Mouse (Mus musculus): ENCODE results near the gene Pkp4. TPM values are rescaled to one million over a fixed set of nuclear protein-coding genes. Genes with fewer than 3 reads are reported as not detected.

Gene Pkp4
- polyA plus RNA-seq, 1 experiment, result 58.0 TPM

DNA sequence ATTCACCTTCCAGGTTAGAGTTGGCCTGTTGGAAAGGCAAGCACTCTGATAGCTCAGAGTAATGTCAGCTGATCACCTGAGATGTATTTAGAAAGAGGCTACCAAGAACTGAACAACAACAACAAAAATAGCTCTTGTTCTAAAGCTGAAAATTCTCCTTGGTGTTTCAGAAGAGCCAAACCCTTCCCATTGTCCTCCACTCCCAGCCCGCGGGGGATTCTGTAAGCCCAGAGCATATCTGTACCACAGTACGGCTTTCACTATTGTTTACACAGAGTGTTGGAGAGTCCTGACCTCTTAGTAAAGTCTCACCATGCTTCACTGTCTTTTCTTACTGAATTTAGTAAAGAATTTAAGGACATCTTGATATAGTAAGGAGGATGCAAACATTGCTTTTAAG is 66.4 kb downstream of the Pkp4 start:
- TF ChIP-seq CTCF (IDR thresholded peaks at IDR 0.05; ENCODE audit: borderline replicate concordance, extremely low read depth, insufficient read depth, insufficient read length), result no peak
- no peak for TF ChIP-seq POLR2A (IDR thresholded peaks at IDR 0.05; ENCODE audit: borderline replicate concordance, extremely low read depth, insufficient read depth, insufficient read length, poor library complexity, severe bottlenecking)
- DNase-seq (ENCODE audit: low read depth), result no peak

DNA sequence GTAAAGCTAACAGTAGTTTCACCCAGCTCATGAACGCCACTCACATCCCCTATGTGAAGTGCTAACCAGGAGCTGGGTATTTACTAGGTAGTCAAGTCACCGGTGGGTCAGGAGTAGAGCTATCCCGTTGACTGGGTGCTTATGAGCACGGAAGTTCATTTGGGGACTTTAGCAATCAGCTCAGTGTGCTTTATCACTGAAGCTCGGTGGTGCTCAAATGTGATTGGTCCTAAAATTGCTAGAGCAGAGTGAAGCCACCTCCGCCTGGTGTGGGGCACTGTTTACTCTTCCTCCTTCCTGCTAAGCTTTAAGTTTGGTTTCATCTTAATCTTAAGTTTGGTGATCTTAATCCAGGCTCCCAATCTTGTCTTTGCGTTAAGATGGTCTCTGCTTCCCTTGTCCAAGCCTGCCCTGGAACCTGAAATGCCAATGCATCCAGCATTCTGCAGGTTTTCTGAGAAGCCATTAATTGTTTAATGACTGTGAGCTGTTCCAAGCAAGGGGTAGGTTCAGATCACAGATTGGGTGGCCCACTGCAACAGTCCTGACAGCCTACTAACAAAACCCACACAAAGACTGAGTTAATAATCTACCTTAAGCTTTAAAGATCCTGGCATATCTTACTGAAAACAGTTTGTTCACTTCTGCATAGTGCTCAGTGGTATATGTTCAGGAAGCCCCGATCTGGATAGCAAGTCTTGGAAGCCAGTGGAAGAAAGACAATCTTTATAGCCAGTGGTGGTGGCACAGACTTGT is 67.0 kb downstream of the Pkp4 start:
- no peak for DNase-seq (ENCODE audit: low read depth)
- TF ChIP-seq POLR2A (IDR thresholded peaks at IDR 0.05; ENCODE audit: borderline replicate concordance, extremely low read depth, insufficient read depth, insufficient read length, poor library complexity, severe bottlenecking), result no peak
- TF ChIP-seq CTCF (IDR thresholded peaks at IDR 0.05; ENCODE audit: borderline replicate concordance, extremely low read depth, insufficient read depth, insufficient read length), result no peak

DNA sequence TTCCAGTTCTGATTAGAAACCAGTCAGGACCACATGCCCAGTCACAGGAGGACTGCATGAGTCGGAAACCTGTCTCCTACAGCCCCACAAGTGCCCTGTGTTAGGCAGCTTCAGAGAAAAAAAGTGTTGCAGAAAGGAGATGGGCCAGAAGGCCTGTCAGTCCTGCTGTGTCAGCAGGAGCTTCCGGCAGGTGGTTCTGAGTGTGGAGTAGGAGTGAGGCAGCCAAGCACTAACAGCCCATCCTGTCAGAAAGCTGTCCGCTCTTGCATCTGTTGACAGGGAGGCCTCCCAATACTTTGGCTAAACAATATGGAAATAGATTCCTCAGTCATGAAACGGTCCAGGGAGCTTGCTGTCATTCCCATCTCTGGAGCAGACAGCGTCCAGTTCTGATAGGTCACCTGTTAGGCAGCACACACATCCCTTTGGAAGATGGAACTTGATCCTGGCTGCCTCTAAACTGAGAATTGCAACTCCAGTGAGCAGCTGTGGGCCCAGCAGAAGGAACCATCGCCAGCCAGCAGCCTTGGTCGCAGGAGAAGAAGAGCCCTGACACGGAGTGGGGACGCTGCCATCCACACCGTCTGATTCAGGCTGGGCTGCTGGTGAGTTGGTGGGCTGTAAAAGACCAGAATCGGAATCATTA is 68.7 kb downstream of the Pkp4 start:
- TF ChIP-seq CTCF (IDR thresholded peaks at IDR 0.05; ENCODE audit: borderline replicate concordance, extremely low read depth, insufficient read depth, insufficient read length) (no peak), POLR2A (IDR thresholded peaks at IDR 0.05; ENCODE audit: borderline replicate concordance, extremely low read depth, insufficient read depth, insufficient read length, poor library complexity, severe bottlenecking) (no peak)
- DNase-seq (ENCODE audit: low read depth), result no peak

DNA sequence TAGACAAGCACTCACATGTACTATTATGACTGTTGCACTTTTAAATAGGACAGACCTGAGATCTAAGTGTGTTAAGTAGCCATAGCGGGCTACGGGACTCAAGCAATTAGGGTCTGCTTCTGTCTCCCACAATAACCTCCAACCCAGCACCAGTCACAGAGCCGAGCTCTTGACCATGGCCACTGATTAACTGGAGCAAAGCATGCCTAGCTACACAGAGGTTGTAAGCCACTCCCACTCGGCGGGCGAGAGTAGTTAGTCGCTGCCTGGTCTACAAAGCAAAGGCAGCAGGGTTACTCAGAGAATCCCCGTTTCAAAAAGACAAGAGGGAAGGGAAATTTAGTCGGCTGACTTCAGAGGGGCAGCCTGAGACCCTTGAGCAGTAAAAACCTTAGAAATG is 70.0 kb downstream of the Pkp4 start:
- no peak for TF ChIP-seq CTCF (IDR thresholded peaks at IDR 0.05; ENCODE audit: borderline replicate concordance, extremely low read depth, insufficient read depth, insufficient read length)
- DNase-seq (ENCODE audit: low read depth), result peak; percentile 66

DNA sequence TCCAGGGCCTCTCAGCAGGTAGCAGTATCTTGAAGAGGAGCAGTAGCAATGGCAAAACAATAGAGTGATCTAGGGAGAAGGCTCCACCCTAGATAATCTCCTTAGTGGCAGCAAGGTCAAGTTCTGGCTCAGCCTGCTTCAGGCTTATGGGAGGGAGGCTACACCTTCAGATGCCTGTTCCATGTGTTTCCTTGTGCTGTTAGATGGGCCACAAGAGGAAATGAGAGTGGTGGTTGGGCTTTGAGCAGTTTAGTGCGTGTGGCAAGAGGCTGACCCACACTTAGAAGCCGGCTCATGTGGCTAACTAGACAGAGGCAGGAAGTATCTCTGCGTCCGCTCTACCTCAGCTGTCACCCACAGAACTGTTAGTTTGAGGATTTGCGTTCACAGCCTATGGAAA is 70.9 kb downstream of the Pkp4 start:
- TF ChIP-seq POLR2A (IDR thresholded peaks at IDR 0.05; ENCODE audit: borderline replicate concordance, extremely low read depth, insufficient read depth, insufficient read length, poor library complexity, severe bottlenecking) (no peak), CTCF (IDR thresholded peaks at IDR 0.05; ENCODE audit: borderline replicate concordance, extremely low read depth, insufficient read depth, insufficient read length) (no peak)
- no peak for DNase-seq (ENCODE audit: low read depth)

DNA sequence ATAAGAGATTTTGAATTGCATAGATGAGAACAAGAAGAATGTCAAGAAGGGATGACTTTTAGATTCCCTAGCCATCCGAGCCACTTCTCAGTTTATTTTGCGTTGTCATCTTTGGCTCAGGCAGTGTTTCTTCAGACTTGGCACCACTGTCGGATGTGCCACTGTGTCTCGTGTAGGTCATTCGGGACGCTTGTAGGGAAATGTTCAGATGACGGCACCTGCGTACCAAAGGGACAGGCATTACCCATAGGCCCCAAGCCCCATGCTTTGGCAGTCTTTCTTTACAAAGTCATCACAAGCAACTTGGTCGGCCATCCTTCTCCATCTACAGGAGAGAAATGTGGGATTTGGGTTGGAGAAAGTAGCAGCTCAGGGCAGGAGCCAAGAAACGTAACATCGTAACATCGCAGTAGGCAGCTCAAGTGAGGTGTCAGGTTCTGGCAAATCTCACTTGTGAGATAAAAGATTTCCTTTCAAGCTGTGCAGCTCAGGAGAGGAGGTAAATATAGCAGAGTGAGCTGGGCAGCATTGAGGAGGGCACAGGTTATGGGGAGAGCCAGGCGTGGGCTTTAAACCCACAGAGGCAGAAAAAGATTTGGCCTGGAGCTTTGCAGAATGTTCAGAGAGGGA is 72.8 kb downstream of the Pkp4 start:
- DNase-seq (ENCODE audit: low read depth), result no peak
- TF ChIP-seq CTCF (IDR thresholded peaks at IDR 0.05; ENCODE audit: borderline replicate concordance, extremely low read depth, insufficient read depth, insufficient read length), result no peak

DNA sequence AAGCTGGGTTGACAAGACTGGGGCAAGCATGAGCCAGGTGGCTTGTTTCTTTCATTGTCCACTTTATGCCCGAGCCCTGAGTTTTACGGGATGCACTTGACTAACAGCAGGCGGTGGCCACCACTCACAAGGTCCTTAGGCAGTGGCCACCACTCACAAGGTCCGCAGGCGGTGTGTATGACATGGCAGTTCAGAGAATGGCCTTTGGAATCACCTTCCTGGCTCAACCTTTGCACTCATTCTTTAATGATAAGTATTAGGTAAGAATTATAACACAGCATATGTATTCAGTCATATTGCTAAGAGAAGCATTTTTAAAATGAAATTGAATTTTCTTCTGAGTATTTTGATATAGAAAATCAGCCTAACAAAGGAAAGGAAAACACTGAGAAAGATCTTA is 73.3 kb downstream of the Pkp4 start:
- no peak for TF ChIP-seq CTCF (IDR thresholded peaks at IDR 0.05; ENCODE audit: borderline replicate concordance, extremely low read depth, insufficient read depth, insufficient read length)
- TF ChIP-seq POLR2A (IDR thresholded peaks at IDR 0.05; ENCODE audit: borderline replicate concordance, extremely low read depth, insufficient read depth, insufficient read length, poor library complexity, severe bottlenecking), result no peak
- DNase-seq (ENCODE audit: low read depth), result no peak

DNA sequence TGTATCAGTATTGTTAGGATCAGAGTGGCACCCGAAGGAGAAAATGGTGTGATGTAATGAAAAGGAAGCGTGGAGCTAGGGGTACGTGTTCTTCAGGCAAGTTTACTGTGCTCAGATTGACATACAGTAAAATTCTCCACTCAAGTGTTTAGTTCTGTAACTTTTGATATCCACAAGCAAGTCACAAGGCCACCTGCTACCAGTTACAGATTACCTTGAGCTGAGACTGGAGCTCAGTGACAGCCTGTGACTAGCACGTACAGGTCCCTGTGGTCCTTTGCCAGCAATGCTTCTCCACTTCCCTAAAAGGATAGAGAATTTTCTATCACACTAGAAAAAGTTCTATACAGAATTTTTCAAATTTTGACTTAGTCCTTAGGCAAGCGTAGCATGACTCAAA is 73.9 kb downstream of the Pkp4 start:
- TF ChIP-seq CTCF (IDR thresholded peaks at IDR 0.05; ENCODE audit: borderline replicate concordance, extremely low read depth, insufficient read depth, insufficient read length) (no peak), POLR2A (IDR thresholded peaks at IDR 0.05; ENCODE audit: borderline replicate concordance, extremely low read depth, insufficient read depth, insufficient read length, poor library complexity, severe bottlenecking) (no peak)
- no peak for DNase-seq (ENCODE audit: low read depth)

DNA sequence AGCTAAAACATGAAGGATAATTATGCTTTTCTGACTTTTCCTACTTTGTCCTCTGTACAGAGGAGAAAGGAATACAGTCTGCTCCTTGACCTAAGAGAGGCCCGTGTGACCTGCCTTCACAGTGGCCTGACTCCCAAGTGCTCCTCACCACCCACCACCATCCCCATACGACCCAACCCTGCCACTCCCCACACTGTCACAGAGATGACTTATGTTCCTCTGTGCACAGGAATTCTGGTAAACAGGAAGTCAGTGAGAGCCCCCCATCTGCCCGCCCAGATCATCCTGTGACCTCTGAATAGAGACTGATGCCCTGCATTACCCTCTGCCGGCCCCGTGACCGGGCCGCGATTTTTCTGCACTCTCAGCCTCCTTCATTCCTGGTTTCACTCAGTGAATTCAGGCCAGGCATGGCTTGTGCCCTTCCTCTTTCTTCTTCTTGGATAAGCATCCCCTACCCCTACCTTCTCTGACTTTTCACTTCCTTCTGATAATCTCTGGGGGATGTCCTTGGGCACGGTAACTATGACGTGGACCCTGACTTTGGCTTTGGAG is 79.3 kb downstream of the Pkp4 start:
- TF ChIP-seq POLR2A (IDR thresholded peaks at IDR 0.05; ENCODE audit: borderline replicate concordance, extremely low read depth, insufficient read depth, insufficient read length, poor library complexity, severe bottlenecking) (no peak), CTCF (IDR thresholded peaks at IDR 0.05; ENCODE audit: borderline replicate concordance, extremely low read depth, insufficient read depth, insufficient read length) (no peak)
- no peak for DNase-seq (ENCODE audit: low read depth)

DNA sequence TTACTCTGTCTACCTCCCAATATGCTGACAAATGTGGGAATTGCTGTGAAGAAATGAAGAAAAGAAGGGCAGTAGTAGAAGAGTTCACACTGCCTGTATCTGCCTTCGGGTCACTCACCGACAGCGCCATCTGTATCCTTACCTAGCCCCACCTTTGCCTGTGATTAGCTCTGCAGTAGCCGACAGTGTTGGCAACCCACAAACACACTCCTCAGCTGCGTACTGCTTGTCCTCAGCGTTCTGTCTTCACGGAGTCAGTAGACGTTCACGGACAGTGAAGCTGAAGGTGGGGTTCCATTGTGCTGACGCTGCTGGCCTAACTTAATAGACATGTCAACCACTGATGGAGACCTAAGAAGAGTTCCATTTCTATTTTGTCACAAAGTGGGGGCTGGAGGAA is 81.5 kb downstream of the Pkp4 start:
- no peak for DNase-seq (ENCODE audit: low read depth)
- no peak for TF ChIP-seq POLR2A (IDR thresholded peaks at IDR 0.05; ENCODE audit: borderline replicate concordance, extremely low read depth, insufficient read depth, insufficient read length, poor library complexity, severe bottlenecking)
- no peak for TF ChIP-seq CTCF (IDR thresholded peaks at IDR 0.05; ENCODE audit: borderline replicate concordance, extremely low read depth, insufficient read depth, insufficient read length)

DNA sequence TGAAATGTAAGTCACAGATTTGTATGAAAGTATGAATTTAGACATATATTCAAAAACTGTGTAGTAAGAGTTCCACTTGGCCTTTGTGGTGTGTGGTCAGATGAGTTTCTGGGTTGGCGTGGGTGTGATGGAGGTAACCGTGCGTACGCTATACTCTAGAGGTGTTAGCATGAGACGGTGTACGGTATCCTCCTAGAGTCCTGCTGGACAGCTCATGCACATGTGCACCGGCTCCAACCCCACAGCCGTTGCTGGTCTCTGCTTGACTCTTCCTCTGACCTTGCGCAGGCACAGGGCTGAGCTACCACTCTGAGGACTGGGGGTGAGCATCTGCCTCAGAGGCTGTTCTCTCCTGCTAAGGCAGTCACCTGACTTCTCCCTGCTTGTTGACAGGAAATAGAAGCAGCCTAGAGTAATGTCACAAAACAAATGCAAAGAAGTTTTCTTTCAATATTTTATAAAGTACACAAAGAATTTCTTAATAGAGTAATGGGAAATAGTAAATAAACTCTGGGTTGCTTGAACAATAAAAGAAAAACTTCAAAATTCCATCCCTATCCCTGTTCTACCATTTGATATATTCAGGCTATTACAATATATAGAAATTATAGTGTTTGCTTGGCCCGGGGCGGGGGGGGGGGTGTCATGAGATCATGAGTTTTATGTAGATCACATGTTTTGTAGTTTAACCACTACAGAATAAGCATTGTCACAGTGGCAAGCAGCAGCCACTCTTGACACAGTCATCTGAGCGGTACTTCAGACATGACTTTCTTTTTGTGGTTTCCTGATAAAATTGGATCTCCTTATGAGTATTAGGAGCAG is 83.8 kb downstream of the Pkp4 start:
- no peak for DNase-seq (ENCODE audit: low read depth)
- TF ChIP-seq POLR2A (IDR thresholded peaks at IDR 0.05; ENCODE audit: borderline replicate concordance, extremely low read depth, insufficient read depth, insufficient read length, poor library complexity, severe bottlenecking) (no peak), CTCF (IDR thresholded peaks at IDR 0.05; ENCODE audit: borderline replicate concordance, extremely low read depth, insufficient read depth, insufficient read length) (no peak)
